Mouse (Mus musculus) MEL-GATA-1-ER (cell line): ENCODE results near the gene Brca1.
"Not testable (repeated sequence)": the region's sequence is repeated elsewhere in the genome, so short reads cannot be mapped to it uniquely, and the experiment has no call there.

Experiments
- DNase-seq: peaks from one replicate; pipeline ENCODE4 v3.0.0-alpha.2; 2012; ENCODE audit warnings: low read depth; ENCODE audit errors: extremely low read depth

The Brca1 gene

DNA sequence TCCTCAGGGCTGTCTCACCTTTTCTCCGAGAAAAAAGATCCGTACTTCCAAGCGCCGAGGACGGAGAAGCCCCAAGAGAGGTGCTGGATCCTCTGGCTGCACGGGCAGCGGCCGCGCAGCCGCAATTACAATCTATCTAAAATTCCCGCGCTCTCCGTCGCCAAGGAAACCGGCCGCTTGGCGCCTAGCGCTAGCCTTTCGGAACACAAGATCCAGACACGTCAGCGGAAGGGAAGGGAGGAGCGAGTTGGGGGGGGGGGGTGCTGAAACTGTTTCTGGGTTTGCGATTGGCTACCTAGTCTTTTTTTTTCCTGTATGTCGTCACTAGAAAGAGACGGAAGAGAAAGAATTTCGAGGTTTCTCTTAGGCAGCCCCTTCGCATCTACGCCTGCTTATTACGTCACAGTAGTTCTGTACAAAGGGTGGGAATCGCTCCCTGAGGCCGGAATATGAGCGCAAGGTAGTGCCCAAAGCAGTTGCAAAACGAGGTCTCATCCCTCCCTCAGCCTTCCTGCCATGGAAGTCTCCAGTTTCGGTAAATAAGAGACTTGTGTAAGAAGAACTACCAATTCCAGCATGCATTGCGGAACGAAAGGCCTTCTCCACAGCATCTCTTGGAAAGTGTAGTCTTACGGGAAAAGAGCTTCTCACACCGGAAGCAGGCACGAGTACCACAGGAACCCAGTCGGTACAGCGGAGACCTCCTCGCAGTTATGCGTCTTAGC, at the start of gene Brca1, which contains the start of gene Nbr1:
Gene Brca1, minus strand, starts transcription at position 205 of the 725 bp plus-strand sequence.
Gene Nbr1, plus strand, starts transcription at position 399 of the 725 bp plus-strand sequence.
- DNase-seq: peak; percentile 98

DNA sequence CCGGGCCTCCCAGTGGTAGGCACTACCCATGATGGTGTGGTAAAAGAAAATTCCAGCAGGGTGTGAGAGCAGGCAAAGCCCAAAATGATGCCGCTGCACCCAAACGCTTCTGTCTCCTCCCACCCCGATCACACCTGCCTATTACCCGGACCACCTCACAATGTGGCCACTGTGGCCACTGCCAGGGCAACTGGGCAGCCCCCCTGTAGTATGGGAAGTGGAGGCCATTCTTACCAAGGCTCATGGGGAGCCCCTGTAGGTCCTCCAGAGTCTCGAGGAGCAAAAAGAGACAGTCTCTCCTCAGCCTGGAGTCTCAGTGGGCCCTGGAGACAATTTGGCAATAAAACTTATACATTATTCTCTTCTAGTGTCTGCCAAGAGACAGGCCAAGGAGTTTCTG, 47.4 kb upstream of the Brca1 start, which contains the start of gene Gm11634:
Gene Gm11634, minus strand, starts transcription at position 101 of the 400 bp plus-strand sequence.
- no peak for DNase-seq

- DNase-seq: no peak
Measured at GRCm38 (mm10) chr11:101589989-101590624, 38.4 kb upstream of the Brca1 start.

DNA sequence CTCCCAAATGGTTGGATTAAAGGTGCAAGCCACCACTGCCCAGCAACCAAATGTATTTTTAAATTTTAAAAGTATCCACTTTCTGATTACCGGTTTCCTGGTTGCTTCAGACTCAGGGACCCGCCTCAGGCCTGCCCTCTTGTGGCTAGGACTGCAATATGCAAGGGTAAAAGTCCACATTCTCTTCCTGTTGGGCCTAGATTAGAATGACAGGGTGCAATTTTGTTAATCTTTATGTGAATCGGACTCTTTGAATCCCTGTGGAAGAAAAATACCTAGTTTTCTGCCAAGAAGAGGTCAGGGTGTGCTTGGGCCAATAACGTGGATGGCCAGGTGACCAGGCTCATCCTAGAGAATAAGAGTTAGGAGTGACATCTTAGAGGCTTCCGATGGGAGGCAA, 37.7 kb upstream of the Brca1 start:
- peak; percentile 49 for DNase-seq

DNA sequence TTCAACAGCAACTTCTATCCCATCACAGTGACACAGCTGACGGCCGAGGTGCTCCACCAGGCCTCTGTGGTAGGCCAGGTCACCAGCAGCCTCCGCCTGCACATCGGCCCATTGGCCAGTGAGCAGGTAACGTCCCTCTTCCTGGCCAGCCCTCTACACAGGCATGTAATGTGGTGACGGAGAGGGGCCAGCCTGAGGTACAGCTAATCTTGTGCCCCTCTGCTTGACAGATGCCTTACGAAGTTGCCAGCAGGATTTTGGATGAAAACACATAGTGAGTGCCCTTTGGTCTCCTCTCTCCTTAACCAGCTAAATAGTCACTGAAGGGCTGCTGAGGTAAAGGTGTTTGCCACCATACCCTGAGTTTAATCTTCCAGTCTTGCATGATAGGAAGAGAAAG, 37.1 kb upstream of the Brca1 start:
- no peak for DNase-seq

DNA sequence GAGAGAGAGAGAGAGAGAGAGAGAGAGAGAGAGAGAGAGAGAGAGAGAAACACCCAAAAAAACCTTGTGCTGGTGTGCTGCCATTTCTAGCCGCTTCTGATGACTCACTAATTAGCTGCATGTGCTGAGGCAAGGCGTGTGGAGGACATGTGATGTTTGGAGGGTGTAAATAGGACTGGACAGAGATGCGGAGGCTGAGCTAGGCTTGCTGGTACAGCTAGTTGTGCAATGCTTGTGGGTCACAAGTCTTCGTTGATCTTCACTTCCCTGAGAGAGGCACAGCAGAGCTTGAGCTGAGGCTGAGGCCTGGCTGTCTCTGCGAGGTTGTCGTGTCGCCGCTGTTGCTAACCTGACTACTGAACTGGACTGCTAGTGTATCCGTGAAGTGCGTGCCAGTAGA, 35.9 kb upstream of the Brca1 start:
- DNase-seq: no peak

GRCm38 (mm10) chr11:101585805-101586204, 34.0 kb upstream of the Brca1 start:
- no peak for DNase-seq

DNA sequence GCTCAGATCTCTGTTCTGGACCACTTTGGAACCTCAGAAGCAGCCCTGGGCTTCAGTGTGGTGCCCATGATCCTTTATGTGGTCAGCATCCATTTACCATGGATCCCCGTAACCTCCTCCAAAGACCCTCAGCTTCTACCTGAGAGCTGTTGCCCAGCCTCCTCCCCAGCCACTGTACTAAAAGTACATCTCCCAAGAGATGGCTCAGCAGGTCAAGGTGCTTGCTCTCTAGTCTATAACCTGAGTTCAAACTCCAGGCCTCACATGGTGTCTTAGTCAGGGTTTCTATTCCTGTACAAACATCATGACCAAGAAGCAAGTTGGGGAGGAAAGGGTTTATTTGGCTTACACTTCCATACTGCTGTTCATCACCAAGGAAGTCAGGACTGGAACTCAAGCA, 33.3 kb upstream of the Brca1 start:
- not testable (repeated sequence) for DNase-seq

DNA sequence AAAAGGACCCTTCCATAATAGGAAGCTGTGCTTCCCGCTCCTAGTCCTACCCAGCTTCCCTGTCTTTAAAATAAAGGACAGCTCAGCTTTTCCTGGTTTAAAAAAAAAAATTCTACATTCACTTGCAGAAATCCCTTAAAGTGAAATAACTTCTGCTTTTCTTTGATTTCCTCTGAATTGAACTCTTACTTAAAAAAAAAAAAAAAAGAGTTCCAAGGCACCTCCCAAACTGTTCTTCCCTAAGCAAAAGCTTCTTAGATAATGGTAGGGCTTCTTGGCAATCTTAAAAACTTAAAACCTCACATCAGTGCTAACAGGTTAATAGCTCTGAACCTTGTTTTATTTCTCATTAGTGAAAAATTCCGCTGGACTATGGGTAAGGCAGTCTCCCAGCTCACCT, 31.4 kb upstream of the Brca1 start:
- no peak for DNase-seq

DNA sequence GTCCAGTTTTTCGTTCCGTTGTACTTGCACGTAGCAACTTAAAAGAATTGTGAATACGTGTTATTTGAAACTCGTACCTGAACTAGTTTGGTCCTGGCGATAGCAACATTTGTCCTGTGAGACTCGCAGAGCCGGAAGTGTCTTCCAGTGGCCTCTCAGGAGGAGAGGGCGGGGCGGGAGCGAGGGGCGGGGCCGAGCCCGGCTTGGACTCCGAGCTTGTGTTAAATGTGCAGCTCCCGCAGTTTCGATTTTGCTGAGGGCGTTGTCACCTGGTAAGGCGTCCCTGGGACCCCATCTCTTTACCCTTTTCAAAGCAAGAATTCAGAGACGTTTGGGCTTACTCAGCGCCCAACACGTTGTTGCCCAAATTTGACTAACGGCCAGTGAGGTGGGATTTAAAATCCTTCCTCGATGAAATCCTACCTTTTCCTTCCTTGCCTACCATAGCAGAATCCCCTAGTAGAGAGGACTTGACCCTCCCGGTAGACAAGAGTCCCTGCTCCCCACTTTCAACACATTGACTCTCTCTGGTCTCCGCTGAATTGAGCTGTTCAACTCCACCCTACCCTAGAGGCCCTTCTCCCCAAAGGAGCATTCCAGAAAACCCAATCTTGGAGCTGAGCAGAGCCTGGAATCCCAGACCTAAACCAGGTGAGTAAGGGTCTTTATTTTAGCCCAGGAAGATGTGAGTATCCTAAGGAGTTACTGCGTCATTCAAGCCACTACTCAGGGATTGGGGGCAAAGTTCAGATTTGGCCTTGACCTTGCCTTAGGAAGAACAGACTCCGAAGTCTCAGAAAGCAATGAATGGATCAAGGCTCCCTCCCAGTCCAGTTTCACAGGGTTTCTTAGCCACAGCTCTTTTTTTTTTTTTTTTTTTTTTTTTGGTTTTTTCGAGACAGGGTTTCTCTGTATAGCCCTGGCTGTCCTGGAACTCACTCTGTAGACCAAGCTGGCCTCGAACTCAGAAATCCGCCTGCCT, 30.6 kb upstream of the Brca1 start, which contains the start of gene Tmem106a:
Gene Tmem106a, plus strand, starts transcription at position 189 of the 982 bp plus-strand sequence.
- DNase-seq: peak; percentile 56

- DNase-seq: no peak
Measured at GRCm38 (mm10) chr11:101581081-101581764, 29.5 kb upstream of the Brca1 start.

- DNase-seq: no peak
Measured at GRCm38 (mm10) chr11:101576116-101576515, 24.4 kb upstream of the Brca1 start.

- DNase-seq: no peak
Measured at GRCm38 (mm10) chr11:101568421-101568820, 16.7 kb upstream of the Brca1 start.

DNA sequence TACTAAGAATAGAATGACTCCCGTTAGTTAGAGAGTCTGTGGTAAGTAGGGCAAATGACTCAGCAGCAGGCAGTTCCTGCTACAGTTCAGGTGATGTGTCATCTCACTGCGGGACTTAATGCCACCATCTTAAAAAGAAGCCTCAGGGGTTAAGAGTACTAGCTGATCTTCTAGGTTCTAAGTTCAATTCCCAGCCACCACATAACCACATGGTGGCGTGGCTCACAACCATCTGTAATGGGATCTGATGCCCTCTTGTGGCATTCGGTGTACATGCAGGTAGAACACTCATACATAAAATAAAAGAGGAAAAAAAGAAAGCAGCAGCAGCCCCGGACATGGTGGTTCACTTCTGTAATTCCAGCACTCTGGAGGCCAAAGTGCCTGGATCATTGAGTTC, 10.6 kb upstream of the Brca1 start:
- peak; percentile 73 for DNase-seq

- no peak for DNase-seq
Measured at GRCm38 (mm10) chr11:101556954-101557353, 5.2 kb upstream of the Brca1 start.

GRCm38 (mm10) chr11:101556541-101556940, 4.8 kb upstream of the Brca1 start:
- no peak for DNase-seq

DNA sequence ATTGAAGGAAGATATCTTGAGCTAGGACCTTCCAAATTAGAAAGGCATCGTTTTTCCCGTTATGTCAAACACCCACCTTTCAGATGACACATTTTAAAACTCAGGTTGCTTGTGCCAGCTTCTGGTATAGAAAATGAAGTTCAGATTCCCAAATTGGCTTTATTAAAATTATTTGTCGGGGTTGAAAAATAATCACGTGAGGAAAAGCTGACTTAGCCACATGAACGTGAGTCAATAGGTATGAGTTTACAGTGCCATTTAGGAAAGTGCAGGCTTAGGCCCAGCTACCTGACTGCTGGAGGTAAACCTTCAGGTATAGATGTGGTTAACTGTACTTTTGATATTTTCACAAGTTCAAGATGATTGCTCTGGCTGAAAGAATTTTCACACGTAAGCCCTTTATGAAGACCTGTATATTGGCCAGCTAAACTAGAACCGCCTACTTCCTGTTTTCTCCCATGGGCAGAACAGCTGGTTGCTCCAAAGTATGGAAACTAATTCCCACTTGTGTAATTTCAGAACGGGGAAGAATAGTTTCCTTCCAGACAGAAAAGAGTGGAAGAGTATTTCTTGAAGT, 1.7 kb upstream of the Brca1 start:
- DNase-seq: peak; percentile 58

- DNase-seq: peak; percentile 99
Measured at GRCm38 (mm10) chr11:101552476-101553300, 933 bp upstream of the Brca1 start.

DNA sequence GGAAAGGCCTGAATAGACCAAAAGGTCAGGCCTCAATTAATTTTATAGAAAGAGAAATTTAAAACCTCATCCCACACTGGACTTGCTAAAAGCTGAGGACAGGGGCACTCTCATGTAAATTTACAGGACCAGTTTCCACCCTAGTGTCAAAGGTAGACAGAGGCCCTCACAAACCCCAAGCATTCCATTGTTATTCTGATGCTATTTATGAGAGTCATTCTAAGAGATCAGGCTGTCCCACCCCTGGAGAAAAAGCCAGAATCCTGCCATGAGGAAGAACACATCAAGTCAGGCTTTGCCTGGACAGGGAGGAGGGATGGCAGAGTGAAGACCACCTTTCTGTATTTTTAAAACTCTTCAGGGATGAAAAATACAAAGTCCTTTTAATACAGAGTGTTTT, 3.2 kb downstream of the Brca1 start:
- no peak for DNase-seq

GRCm38 (mm10) chr11:101544132-101544531, 7.6 kb downstream of the Brca1 start:
- DNase-seq: no peak
